Mouse (Mus musculus) liver, postnatal 0 days (tissue): Measurements from ENCODE around the gene Mroh3. TPM values are rescaled to one million over a fixed set of nuclear protein-coding genes. Genes with fewer than 3 reads are reported as not detected.

Experiments used
- ATAC-seq: fragments of 200-750 bp; cut with Nextera tagmentation; 2 replicates; pipeline ENCODE4 v1.8.0; 2017; ENCODE audit warnings: mild to moderate bottlenecking, moderate library complexity
- DNase-seq: peaks from one replicate; pipeline ENCODE4 v3.0.0-alpha.2; 2016
- H3K27ac ChIP-seq: fragments of 300-500 bp; sonication (generic); 2 replicates; pipeline ENCODE4 v1.5.1; 2014; ENCODE audit warnings: antibody characterized with exemption, moderate library complexity, mild to moderate bottlenecking, low read depth
- H3K27me3 ChIP-seq: fragments of 300-500 bp; sonication (generic); 2 replicates; pipeline ENCODE4 v1.6.1; 2014; ENCODE audit warnings: low read length, control low read depth, mixed read lengths; ENCODE audit not compliant: insufficient read depth
- H3K36me3 ChIP-seq: fragments of 300-500 bp; sonication (generic); replicated peaks from 2 replicates; pipeline ENCODE4 v1.6.1; 2014; ENCODE audit warnings: mild to moderate bottlenecking, control low read depth, low read length, moderate library complexity, mixed read lengths; ENCODE audit not compliant: insufficient read depth
- H3K4me1 ChIP-seq: fragments of 300-500 bp; sonication (generic); 2 replicates; pipeline ENCODE4 v1.6.1; 2014; ENCODE audit warnings: antibody characterized with exemption, mild to moderate bottlenecking, control low read depth; ENCODE audit not compliant: insufficient read depth
- H3K4me2 ChIP-seq: fragments of 300-500 bp; sonication (generic); 2 replicates; pipeline ENCODE4 v1.6.1; 2014; ENCODE audit warnings: low read depth, mild to moderate bottlenecking, low read length, moderate library complexity, mixed read lengths
- H3K4me3 ChIP-seq: fragments of 300-500 bp; sonication (generic); 2 replicates; pipeline ENCODE4 v1.5.1; 2014; ENCODE audit warnings: low read depth, low read length
- H3K9ac ChIP-seq: fragments of 300-500 bp; sonication (generic); replicated peaks from 2 replicates; pipeline ENCODE4 v1.6.1; 2014; ENCODE audit warnings: mild to moderate bottlenecking, moderate library complexity
- H3K9me3 ChIP-seq: fragments of 300-500 bp; sonication (generic); 2 replicates; pipeline ENCODE4 v1.6.1; 2016; ENCODE audit warnings: mild to moderate bottlenecking, control low read depth, low read length, mixed read lengths
- CTCF ChIP-seq: sonication (generic); IDR thresholded peaks from 2 replicates; pipeline ENCODE4 v1.5.1; 2016; ENCODE audit warnings: antibody characterized with exemption, low read depth
- EP300 ChIP-seq: IDR thresholded peaks from 2 replicates; pipeline ENCODE4 v1.6.1; 2016; ENCODE audit warnings: antibody characterized with exemption, low read depth, mild to moderate bottlenecking
- WGBS: fragments of 180-500 bp; shearing (Covaris S2); extraction: QIAGEN DNeasy Blood & Tissue Kit; methylation state at CpG from one replicate; pipeline ENCODE4 v1.1.7; 2014; ENCODE audit not compliant: insufficient replicate concordance; 5-methylcytosine and 5-hydroxymethylcytosine counted together
- polyA plus RNA-seq: library from polyadenylated mRNA; unstranded; fragments of >200 nt; fragmentation: Nextera tagmentation; extraction: Ambion mirVana; gene quantifications from 2 replicates; pipeline ENCODE4 v1.2.1, GENCODE M21; 2015

Gene Mroh3
- polyA plus RNA-seq, 1 experiment from 2014 or later = not detected

DNA sequence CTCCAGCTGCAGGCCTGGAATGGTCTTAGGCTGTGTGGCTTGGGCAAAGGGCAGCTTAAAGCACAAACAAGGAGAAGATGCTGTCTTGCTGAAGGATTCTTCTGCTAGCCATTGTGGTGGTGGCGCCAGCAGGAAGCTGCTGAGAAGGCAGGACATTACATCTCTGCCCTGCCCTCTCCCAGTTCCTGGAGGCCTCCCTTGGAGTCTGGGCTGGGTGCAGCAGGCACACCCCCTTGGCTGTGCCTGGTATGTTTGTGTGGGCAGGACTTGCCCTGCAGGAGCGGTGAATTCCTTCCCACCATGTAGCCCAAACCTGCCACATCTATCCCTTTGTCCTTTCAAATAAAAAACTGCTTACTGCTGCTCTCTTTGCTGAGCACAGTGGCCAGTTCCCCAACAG lies 35.5 kb downstream of the Mroh3 start:
- peaks cover 6% of the 10 kb centered on the region; the same call in 1 of the 2 replicates for H3K36me3 ChIP-seq
- no peak overlapping the region for H3K27ac ChIP-seq
- no peak overlapping the region for H3K4me2 ChIP-seq
- no peak overlapping the region for H3K4me3 ChIP-seq
- no peaks in the 10 kb centered on the region for H3K27me3 ChIP-seq
- H3K4me1 ChIP-seq = peaks cover 10% of the 10 kb centered on the region; the same call in 1 of the 2 replicates
- no peak for TF ChIP-seq CTCF
- no peak for TF ChIP-seq EP300
- no peaks in the 10 kb centered on the region for H3K9me3 ChIP-seq
- ATAC-seq = no peak
- no peak for DNase-seq
- no peak overlapping the region for H3K9ac ChIP-seq
- 60% methylated on average over 2 of the region's 2 CpGs for WGBS

- TF ChIP-seq EP300 (no peak), CTCF (peak; percentile 86)
- no peak overlapping the region for H3K4me3 ChIP-seq
- no peaks in the 10 kb centered on the region for H3K9me3 ChIP-seq
- no peaks in the 10 kb centered on the region for H3K27me3 ChIP-seq
- H3K4me2 ChIP-seq = no peak overlapping the region
- H3K36me3 ChIP-seq = peaks cover 10% of the 10 kb centered on the region
- WGBS = 39% methylated on average over 6 of the region's 6 CpGs
- no peak overlapping the region for H3K27ac ChIP-seq
- ATAC-seq = peak; percentile 43
- peaks cover 10% of the 10 kb centered on the region; the same call in 1 of the 2 replicates for H3K4me1 ChIP-seq
- no peak overlapping the region for H3K9ac ChIP-seq
- peak; percentile 65 for DNase-seq
Observed at GRCm38 (mm10) chr1:136175183-136175582, 37.4 kb downstream of the Mroh3 start.

- Histone ChIP-seq H3K27me3 (no peaks in the 10 kb centered on the region), H3K4me3 (no peak overlapping the region), H3K9ac (no peak overlapping the region; the same call in 1 of the 2 replicates), H3K27ac (no peak overlapping the region), H3K36me3 (peaks cover 10% of the 10 kb centered on the region), H3K4me2 (peak overlapping the region; percentile 52), H3K4me1 (peaks cover 10% of the 10 kb centered on the region; the same call in 1 of the 2 replicates), H3K9me3 (no peaks in the 10 kb centered on the region)
- 25% methylated on average over 13 of the region's 13 CpGs for WGBS
- DNase-seq = no peak
- no peak for TF ChIP-seq EP300
- no peak for TF ChIP-seq CTCF
- no peak for ATAC-seq
Observed at GRCm38 (mm10) chr1:136174101-136174606, 38.5 kb downstream of the Mroh3 start.

- TF ChIP-seq CTCF (no peak), EP300 (no peak)
- WGBS = 60% methylated on average over 12 of the region's 12 CpGs
Observed at GRCm38 (mm10) chr1:136172696-136173095, 39.9 kb downstream of the Mroh3 start.

GRCm38 (mm10) chr1:136170109-136170508 lies 42.5 kb downstream of the Mroh3 start:
- H3K36me3 ChIP-seq = peaks cover 4% of the 10 kb centered on the region; the same call in 1 of the 2 replicates
- H3K4me3 ChIP-seq = no peak overlapping the region
- peaks cover 3% of the 10 kb centered on the region; the same call in 1 of the 2 replicates for H3K4me1 ChIP-seq
- H3K4me2 ChIP-seq = no peak overlapping the region
- ATAC-seq (peak; percentile 79), DNase-seq (peak; percentile 80)
- 23% methylated on average over 5 of the region's 5 CpGs for WGBS
- no peaks in the 10 kb centered on the region for H3K27me3 ChIP-seq
- no peak for TF ChIP-seq EP300
- peak; percentile 96 for TF ChIP-seq CTCF
- no peaks in the 10 kb centered on the region for H3K9me3 ChIP-seq
- no peak overlapping the region for H3K9ac ChIP-seq
- H3K27ac ChIP-seq = no peak overlapping the region

More at GRCm38 (mm10) chr1:136172696-136173095, 39.9 kb downstream of the Mroh3 start:
- Histone ChIP-seq H3K4me3 (no peak overlapping the region), H3K36me3 (peaks cover 10% of the 10 kb centered on the region), H3K9ac (no peak overlapping the region), H3K9me3 (no peaks in the 10 kb centered on the region), H3K4me2 (no peak overlapping the region), H3K27ac (no peak overlapping the region), H3K4me1 (peaks cover 3% of the 10 kb centered on the region; the same call in 1 of the 2 replicates), H3K27me3 (no peaks in the 10 kb centered on the region)
- ATAC-seq (no peak), DNase-seq (no peak)

DNA sequence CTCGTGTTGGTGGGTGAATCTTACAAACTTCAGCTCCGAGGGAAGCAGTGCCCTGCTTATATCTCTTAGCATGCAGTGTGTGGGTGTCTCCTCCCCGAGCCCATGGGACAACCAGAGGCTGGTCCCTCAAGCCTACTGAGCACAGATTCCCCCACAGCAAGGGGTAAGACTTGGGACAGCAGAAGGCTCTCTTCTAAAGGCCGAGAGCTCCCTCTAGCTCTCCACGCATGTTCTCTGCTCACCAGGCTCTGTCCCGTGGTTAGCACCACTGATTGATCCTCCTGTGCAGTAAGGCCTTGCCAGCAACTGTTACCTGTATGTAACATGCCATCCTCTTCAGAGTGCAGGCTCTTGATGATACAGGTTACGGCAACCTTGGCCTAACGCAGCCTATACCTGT lies 45.0 kb downstream of the Mroh3 start:
- TF ChIP-seq CTCF (peak; percentile 54), EP300 (no peak)
- H3K4me2 ChIP-seq = no peak overlapping the region
- DNase-seq = no peak
- H3K9me3 ChIP-seq = no peaks in the 10 kb centered on the region
- peaks cover 16% of the 10 kb centered on the region for H3K36me3 ChIP-seq
- H3K27me3 ChIP-seq = no peaks in the 10 kb centered on the region
- WGBS = 63% methylated on average over 8 of the region's 8 CpGs
- no peak for ATAC-seq
- no peak overlapping the region for H3K9ac ChIP-seq
- no peak overlapping the region for H3K27ac ChIP-seq
- no peaks in the 10 kb centered on the region for H3K4me1 ChIP-seq
- H3K4me3 ChIP-seq = no peak overlapping the region

GRCm38 (mm10) chr1:136165436-136165835 lies 47.2 kb downstream of the Mroh3 start:
- Histone ChIP-seq H3K4me3 (no peak overlapping the region), H3K4me1 (no peaks in the 10 kb centered on the region), H3K27ac (no peak overlapping the region), H3K4me2 (no peak overlapping the region), H3K9ac (no peak overlapping the region), H3K27me3 (no peaks in the 10 kb centered on the region), H3K9me3 (no peaks in the 10 kb centered on the region), H3K36me3 (peaks cover 21% of the 10 kb centered on the region)
- WGBS = 71% methylated on average over 2 of the region's 2 CpGs
- DNase-seq (no peak), ATAC-seq (no peak)
- TF ChIP-seq EP300 (no peak), CTCF (no peak)
